Mouse (Mus musculus) liver, adult 2 months (tissue): ENCODE results near the gene Nipsnap3b.

ENCODE experiments used
- CTCF ChIP-seq: fragments of 200-500 bp; IDR thresholded peaks from 2 replicates; pipeline ENCODE4 v1.5.1; 2011; ENCODE audit warnings: low read depth, low read length, control low read depth
- POLR2A ChIP-seq: fragments of 200-500 bp; IDR thresholded peaks from 2 replicates; pipeline ENCODE4 v1.6.1; 2011; ENCODE audit warnings: low read length, control low read depth; ENCODE audit not compliant: insufficient read depth; ENCODE audit errors: extremely low read depth

DNA sequence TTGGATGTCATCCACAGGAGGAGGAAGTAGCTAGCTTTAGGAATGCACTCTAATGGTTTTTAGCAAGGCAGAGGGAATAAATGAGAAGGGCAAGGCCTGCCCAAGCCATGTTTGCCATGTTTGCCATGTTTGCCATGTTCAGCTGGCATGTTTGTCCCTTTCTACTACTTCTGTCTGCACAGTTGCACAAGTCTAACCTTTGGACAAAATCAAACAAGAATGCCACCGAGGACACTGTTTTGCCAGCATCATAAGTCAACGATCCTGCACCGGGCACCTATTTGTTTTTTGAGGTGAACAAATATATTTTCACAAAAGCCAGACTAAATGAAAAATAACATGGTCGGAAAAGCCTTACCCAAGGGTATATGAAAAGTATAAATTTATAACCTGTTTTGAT is 1.8 kb upstream of the Nipsnap3b start:
- no peak for TF ChIP-seq CTCF
- no peak for TF ChIP-seq POLR2A
